Mouse (Mus musculus): ENCODE measurements around the gene BC049730.

GRCm38 (mm10) chr7:24751610-24752009, 42.6 kb downstream of the BC049730 start:
- TF ChIP-seq POLR2A (IDR thresholded peaks at IDR 0.05; ENCODE audit: extremely low read depth, insufficient read depth, low read length): no peak
- no peak for TF ChIP-seq CTCF (IDR thresholded peaks at IDR 0.05; ENCODE audit: low read depth, low read length)

All from liver, adult 2 months (tissue).